Mouse (Mus musculus): ENCODE results near the gene Arpp19. TPM values are rescaled to one million over a fixed set of nuclear protein-coding genes. Genes with fewer than 3 reads are reported as not detected.

The Arpp19 gene
- polyA plus RNA-seq, 1 experiment from 2014 or later: 384 TPM

Other genes starting within 250 kb of the Arpp19 start
- gene Onecut1, start 175.7 kb upstream of the Arpp19 start, polyA plus RNA-seq (2016; fragmentation: Nextera tagmentation; extraction: Ambion mirVana): 0.06 TPM in 1 of 2 replicates, not detected in the other
- gene Fam214a, start 84.7 kb upstream of the Arpp19 start, polyA plus RNA-seq (2016; fragmentation: Nextera tagmentation; extraction: Ambion mirVana): 10.4 and 13.1 TPM in 2 replicates
- 22.3 and 25.6 TPM in 2 replicates for gene Myo5a, start 33.4 kb downstream of the Arpp19 start, polyA plus RNA-seq (2016; fragmentation: Nextera tagmentation; extraction: Ambion mirVana)
- 0.19 and 0.31 TPM in 2 replicates for gene Myo5c, start 194.4 kb downstream of the Arpp19 start, polyA plus RNA-seq (2016; fragmentation: Nextera tagmentation; extraction: Ambion mirVana)